Mouse (Mus musculus) retina, adult 2 months (tissue): ENCODE data around the gene Sez6l2.
A peak's percentile ranks its signal among the peaks of the same experiment; 100 is the strongest.

ENCODE experiments used
- DNase-seq: peaks from one replicate; pipeline ENCODE4 v3.0.0-alpha.2; 2012; ENCODE audit warnings: low read depth, low spot score

Sez6l2 gene

GRCm38 (mm10) chr7:126961095-126961494 is 10.7 kb downstream of the Sez6l2 start:
- no peak for DNase-seq

DNA sequence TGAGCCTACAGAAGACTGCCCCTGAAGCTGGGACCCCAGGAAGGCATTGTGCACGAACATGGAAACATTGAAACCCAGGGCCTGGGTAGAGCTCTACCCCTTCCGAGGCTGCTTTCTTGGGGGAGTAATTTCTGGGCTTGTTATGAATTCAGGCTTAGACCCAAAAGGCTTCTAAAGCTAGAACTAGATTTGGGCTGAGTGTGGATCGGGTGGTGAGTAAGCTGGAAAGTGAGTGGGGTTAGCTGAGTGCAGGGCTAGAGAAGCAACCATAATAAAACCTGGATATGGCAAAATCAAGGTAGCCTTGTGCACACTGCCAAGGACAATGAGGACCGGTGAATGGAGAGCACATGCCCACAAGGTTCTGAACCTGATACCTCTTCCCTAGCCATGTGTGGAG is 11.6 kb downstream of the Sez6l2 start:
- no peak for DNase-seq

GRCm38 (mm10) chr7:126963548-126964286 is 13.4 kb downstream of the Sez6l2 start:
- no peak for DNase-seq

GRCm38 (mm10) chr7:126965568-126965967 is 15.2 kb downstream of the Sez6l2 start:
- no peak for DNase-seq

DNA sequence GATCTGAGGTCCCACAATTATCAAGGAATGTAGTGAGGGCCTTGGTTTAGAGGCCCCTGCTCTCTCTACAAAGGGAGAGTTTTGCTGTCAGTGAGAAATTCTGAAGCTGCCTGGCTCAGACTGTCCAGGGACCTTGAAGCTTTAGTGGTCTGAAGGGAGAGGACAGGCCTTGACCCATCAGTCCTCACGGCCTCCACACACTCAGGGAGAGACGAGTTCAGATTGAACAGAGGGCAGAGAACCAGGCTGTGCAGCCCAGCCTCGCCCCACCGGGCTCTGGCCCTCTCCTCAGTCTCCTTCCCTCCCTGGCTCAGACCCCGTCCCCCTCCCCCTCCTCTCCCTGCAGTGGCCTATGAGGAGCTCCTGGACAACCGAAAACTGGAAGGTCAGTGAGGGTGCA is 17.0 kb downstream of the Sez6l2 start:
- no peak for DNase-seq

DNA sequence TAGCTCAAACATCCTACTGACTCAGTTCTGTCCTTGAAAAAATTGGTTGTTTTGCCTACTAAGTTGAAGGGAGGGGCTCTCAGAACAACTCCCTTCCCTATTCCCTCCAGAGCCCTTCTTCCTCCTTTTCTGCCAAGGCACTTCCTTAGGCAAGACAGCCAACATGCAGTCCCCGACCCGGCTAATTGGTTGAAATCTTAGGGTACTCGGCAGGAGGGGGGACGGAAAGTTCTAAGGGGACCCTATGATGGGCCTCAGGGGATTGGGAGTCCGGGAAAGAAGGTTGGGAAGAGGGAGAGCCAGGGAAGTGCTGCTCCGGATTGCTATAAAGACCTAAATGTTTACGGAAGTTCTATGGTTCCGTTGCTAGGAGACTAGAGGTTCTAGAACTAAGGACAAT is 25.1 kb downstream of the Sez6l2 start:
- no peak for DNase-seq

GRCm38 (mm10) chr7:126975893-126975949 is 25.4 kb downstream of the Sez6l2 start, which contains the start of gene Cdipt:
Gene Cdipt (plus strand): TSS chr7:126975914.
- DNase-seq: no peak

DNA sequence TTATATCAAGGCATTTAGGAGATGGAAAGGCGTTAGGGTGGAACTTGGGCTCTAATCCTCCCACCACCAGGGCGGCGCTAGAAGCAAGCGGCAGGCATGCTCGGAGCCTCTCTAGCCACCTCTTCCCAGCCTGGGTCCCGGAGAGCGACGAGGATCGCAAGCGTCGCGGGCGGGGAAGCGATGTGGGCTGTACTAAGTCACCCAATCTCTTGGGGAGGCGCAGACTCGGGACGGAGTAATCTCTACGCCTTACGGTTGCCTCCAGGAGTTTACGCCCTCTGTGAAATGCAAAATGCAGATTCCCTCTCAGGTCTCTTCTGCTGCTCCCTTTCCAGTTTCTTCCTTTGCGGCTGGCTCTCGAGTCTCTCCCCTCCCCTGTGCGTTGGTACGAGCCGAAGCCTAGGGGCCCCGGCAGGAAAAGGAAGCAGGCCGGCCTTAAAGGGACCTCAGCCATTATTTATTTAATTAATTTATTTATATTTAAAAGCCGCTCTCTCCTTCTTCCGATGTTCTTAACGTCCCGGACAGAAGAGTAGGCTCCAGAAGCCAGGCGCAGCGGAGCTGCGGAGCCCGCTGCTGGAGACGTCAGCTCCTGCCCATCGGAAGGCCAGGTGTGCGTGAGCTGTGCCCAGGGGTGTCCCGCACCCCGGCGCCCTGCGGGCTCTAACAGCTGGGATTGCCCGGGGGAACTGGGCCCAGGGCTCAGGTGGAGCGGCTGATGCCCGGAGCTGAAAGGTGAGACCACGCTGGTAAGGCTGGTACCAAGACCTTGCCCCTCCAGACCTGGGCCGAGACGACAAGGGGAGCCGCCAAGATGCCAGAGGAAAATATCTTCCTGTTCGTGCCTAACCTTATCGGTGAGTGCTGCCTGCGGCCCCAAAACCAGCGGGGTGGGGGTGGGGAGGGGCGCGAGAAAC is 25.8 kb downstream of the Sez6l2 start, which contains the start of gene Cdiptos:
TSS of gene Cdiptos (minus strand) at position 149 of the 917 bp plus-strand sequence.
- peak; percentile 90 for DNase-seq

DNA sequence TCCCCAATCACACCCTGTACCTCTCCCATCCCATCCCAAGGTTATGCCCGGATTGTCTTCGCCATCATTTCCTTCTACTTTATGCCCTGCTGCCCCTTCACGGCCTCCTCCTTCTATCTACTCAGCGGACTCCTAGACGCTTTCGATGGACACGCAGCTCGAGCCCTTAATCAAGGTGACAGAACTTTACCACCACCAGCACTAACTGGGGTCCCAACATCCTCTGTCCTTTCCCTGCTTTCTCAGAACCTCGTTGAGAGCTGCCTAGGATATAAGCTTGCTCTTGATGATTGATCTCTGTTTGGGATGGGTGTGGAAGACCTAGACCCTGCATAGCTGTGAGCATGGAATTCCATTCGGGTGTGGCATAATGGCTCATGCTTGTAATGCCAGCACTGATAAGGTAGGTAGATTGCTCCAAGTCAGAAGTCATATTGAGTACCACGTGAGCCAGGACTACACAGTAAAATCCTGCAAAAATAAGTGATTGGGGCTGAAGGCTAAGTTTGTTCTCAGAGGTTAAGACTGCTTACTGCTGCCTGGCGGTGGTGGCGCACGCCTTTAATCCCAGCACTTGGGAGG is 26.6 kb downstream of the Sez6l2 start:
- DNase-seq: no peak

DNA sequence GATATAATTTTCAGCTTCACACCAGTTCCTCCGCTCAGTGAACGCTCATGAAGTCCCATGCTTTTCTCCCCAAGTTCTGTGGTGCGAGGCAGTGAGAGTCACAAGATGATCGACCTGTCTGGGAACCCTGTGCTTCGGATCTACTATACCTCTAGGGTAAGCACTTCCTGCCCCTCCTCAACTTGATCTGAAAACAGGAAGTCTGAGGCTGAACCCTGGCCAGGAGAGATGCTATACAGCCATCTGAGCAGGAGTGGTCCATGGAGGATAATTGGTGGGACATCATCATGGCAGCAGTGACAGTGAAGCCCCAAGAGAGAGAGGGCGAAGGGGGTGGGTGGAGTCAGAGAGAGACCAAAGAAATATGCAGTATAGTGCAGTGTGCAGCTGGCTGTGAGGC is 28.5 kb downstream of the Sez6l2 start:
- DNase-seq: no peak

- DNase-seq: no peak
These were observed 31.2 kb downstream of the Sez6l2 start for GRCm38 (mm10) chr7:126981601-126982000.

DNA sequence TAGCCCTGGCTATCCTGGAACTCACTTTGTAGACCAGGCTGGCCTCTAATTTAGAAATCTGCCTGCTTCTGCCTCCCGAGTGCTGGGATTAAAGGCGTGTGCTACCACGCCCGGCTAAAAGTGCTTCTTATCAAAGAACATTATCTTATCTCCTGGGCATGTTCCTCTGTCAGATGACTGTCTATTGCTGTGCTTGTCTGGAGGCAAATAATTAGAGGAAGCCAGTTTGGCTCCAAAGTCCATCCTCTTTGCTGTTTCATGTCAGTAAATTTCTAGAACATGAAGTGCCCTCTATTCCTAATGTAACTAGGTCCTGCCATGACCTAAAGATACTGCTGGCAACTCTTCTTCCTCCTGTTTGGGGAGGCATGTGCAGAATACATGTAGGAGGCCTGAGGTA is 31.7 kb downstream of the Sez6l2 start:
- DNase-seq: no peak

GRCm38 (mm10) chr7:126983113-126983512 is 32.8 kb downstream of the Sez6l2 start:
- DNase-seq: no peak

- DNase-seq: no peak
These were observed 34.5 kb downstream of the Sez6l2 start for GRCm38 (mm10) chr7:126984667-126985444.

DNA sequence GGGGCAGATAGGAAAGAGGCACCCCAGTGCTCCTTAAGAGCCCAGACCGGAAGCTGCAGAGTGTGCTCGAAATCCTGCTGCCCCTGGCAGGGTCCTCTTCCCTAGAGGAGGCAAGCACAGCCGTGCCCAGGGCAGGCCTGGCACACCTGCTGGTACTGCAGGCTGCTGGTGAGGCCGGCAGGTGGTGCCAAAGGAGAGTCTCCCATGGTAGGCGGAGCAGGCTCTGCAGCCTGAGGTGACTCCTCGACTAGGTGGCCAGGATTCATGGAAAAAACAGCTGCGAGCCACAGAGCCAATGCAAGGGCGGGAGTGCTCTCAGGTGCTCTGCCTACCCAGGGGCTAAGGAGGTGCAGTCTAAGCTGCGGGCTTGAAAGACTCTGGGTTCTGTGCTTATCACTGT is 36.0 kb downstream of the Sez6l2 start:
- DNase-seq: no peak

DNA sequence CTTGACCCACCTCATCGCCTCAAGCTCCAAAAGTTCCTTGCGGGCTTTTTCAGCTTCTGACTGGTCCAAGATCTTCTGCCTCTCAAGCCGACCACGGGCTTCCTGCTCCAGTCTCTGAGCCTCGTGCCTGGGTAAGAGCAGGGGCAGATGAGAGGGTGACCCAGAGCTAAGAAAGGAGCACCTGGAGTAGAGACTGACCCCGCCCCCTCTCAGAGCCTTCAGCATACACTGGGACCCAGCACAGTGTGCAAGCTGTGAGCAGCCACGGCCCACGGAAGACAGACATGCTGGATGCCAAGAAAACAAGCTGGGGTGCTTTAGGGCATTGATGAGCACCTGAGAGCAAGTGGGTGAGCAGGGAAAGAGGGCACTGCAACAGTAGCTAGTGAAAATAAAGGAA is 38.5 kb downstream of the Sez6l2 start:
- DNase-seq: no peak

- DNase-seq: no peak
These were observed 46.1 kb downstream of the Sez6l2 start for GRCm38 (mm10) chr7:126996449-126996848.

DNA sequence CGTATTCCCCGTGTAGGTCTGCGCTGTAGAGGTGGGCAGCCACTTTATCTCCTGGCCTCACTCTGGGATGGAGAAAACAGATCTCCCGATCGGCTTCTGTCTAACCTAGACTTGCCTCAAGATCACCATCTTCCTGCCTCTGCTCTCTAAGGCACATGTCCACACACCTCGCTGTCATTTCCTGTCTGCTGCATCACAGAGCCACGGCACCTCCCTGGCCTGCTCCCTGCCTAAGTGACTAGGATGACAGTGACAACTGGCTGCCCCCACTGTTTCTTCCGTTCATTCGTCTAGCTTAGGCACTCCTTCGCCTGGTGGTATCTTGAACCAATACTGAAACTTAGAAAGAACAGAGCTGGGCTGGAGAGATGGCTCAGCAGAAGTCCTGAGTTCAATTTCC is 49.2 kb downstream of the Sez6l2 start:
- no peak for DNase-seq

- no peak for DNase-seq
These were observed 53.3 kb downstream of the Sez6l2 start for GRCm38 (mm10) chr7:127003620-127004019.

DNA sequence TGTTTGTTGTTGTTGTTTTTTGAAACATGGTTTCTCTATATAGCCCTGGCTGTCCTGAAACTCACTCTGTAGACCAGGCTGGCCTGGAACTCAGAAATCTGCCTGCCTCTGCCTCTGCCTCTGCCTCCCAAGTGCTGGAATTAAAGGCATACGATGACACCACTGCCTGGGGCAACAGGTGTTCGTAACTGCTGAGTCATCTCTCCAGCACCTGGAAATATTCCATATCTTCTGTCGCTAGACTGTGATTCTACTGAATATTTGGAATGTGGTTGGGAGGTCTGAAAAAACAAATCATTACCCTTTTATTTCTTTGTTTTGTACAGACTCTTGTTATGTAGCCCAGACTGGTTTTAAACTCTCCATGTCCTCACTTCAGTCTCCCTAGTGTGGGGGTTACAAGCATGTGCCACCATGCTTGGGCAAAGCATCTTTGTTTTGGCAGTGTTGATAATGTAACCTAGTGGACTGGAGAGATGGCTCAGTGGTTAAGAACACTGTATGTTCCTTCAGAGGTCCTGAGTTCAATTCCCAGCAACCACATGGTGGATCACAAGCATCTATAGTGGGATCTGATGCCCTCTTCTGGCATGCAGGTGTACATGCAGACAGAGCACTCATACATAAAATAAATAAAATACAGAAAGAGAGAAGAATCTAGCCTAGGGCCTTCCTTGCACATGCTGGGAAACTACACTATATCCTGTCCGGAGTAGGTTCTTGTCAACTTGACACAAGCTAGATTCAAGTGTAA is 53.9 kb downstream of the Sez6l2 start:
- DNase-seq: no peak

- no peak for DNase-seq
These were observed 57.1 kb downstream of the Sez6l2 start for GRCm38 (mm10) chr7:127007313-127008024.
